ENCODE assay signal across 8 mouse cellular contexts in genomic region chr2:70567682-70568077, GRCm38 (mm10). TPM values are rescaled to one million over a fixed set of nuclear protein-coding genes. Genes with fewer than 3 reads are reported as not detected.
DNase-seq lines count a peak whose midpoint lies in the region; ATAC-seq and TF ChIP-seq lines count a peak whose summit lies in the region.
"Had no signal": no experiment of that assay in that cellular context is flagged by ENCODE, and none has a peak within 500 bp of the region (broad histone marks: within the 10 kb centered on the region; RNA-seq: fewer than 3 reads in every experiment).

No protein-coding gene starts in this region.

- peaks cover 11% of the 10 kb centered on the region for H3K4me1 ChIP-seq in lung, postnatal 0 days (ENCODE audit: insufficient read depth, low read depth, low read length)
- H3K4me1 ChIP-seq in forebrain, embryonic 15.5 days, result peaks cover 62% of the 10 kb centered on the region
- H3K4me1 ChIP-seq in liver, embryonic 13.5 days (replicated peaks), result peaks cover 7% of the 10 kb centered on the region

- ATAC-seq in lung, postnatal 0 days, result no peak
- no peak for ATAC-seq in forebrain, embryonic 15.5 days (replicated peaks)
- ATAC-seq in liver, embryonic 13.5 days (ENCODE audit: low read depth), result no peak
- ATAC-seq in monocyte, adult 5-6 weeks (replicated peaks; ENCODE audit: insufficient number of reproducible peaks, low FRiP score, low TSS enrichment, poor library complexity, severe bottlenecking), result no peak
- ATAC-seq: activated CD4-positive, CD25-positive, alpha-beta regulatory T cell, adult 4 months had no signal

- H3K9ac ChIP-seq in lung, postnatal 0 days (replicated peaks; ENCODE audit: low read depth), result no peak overlapping the region
- peak overlapping the region; percentile 69 for H3K9ac ChIP-seq in forebrain, embryonic 15.5 days (replicated peaks)
- H3K9ac ChIP-seq in liver, embryonic 13.5 days, result no peak overlapping the region

- H3K36me3 ChIP-seq in lung, postnatal 0 days (ENCODE audit: insufficient read depth, low read length), result no peaks in the 10 kb centered on the region
- no peaks in the 10 kb centered on the region for H3K36me3 ChIP-seq in forebrain, embryonic 15.5 days
- H3K36me3 ChIP-seq in liver, embryonic 13.5 days, result no peaks in the 10 kb centered on the region

- 0 out of 2 replicates have a peak overlapping the region, but pooled peaks have one; percentile 37 for H3K4me3 ChIP-seq in lung, postnatal 0 days (ENCODE audit: low read depth, low read length)
- H3K4me3 ChIP-seq in forebrain, embryonic 15.5 days, result peak overlapping the region; percentile 52
- no peak overlapping the region for H3K4me3 ChIP-seq in liver, embryonic 13.5 days (replicated peaks)

- H3K9me3 ChIP-seq in lung, postnatal 0 days (ENCODE audit: low read length), result no peaks in the 10 kb centered on the region
- no peaks in the 10 kb centered on the region for H3K9me3 ChIP-seq in forebrain, embryonic 15.5 days
- no peaks in the 10 kb centered on the region for H3K9me3 ChIP-seq in liver, embryonic 13.5 days (replicated peaks)

- no peak overlapping the region for H3K27ac ChIP-seq in lung, postnatal 0 days (ENCODE audit: low read length)
- H3K27ac ChIP-seq in forebrain, embryonic 15.5 days (replicated peaks), result peak overlapping the region; percentile 93
- no peak overlapping the region for H3K27ac ChIP-seq in liver, embryonic 13.5 days

- no peak for TF ChIP-seq CTCF in lung, postnatal 0 days (IDR thresholded peaks at IDR 0.05)

- no peak for DNase-seq in lung, postnatal 0 days (ENCODE audit: low spot score)
- no peak for DNase-seq in lung, postnatal 14 days
- no peak for DNase-seq in liver, embryonic 13.5 days
- DNase-seq in adrenal gland, postnatal 4 days (ENCODE audit: low spot score in 2 of 2), result no peak
- DNase-seq in spleen, postnatal 10 days (ENCODE audit: low spot score in 2 of 2), result no peak

- TF ChIP-seq EP300 in lung, postnatal 0 days (IDR thresholded peaks at IDR 0.05), result no peak

- WGBS in lung, postnatal 0 days, result 4% methylated on average over 12 of the region's 12 CpGs
- WGBS in forebrain, embryonic 15.5 days, result 1% methylated on average over 12 of the region's 12 CpGs
- 2% methylated on average over 12 of the region's 12 CpGs for WGBS in liver, embryonic 13.5 days (ENCODE audit: insufficient replicate concordance)

- peaks cover 64% of the 10 kb centered on the region for H3K27me3 ChIP-seq in lung, postnatal 0 days (replicated peaks; ENCODE audit: insufficient read depth, low read length)
- peaks cover 63% of the 10 kb centered on the region for H3K27me3 ChIP-seq in forebrain, embryonic 15.5 days
- H3K27me3 ChIP-seq in liver, embryonic 13.5 days, result peaks cover 96% of the 10 kb centered on the region

- H3K4me2 ChIP-seq in lung, postnatal 0 days (replicated peaks; ENCODE audit: low read depth, low read length), result peak overlapping the region; percentile 65
- peak overlapping the region; percentile 65 for H3K4me2 ChIP-seq in forebrain, embryonic 15.5 days (replicated peaks)
- peak overlapping the region; percentile 52 for H3K4me2 ChIP-seq in liver, embryonic 13.5 days

RNA-seq across cellular contexts. Expression of gene Gad1, which starts 14.8 kb away (rescaled TPM):
- 0.26 and 0.31 TPM in 2 replicates for polyA plus RNA-seq in lung, postnatal 0 days (2015; fragmentation: Nextera tagmentation; extraction: Ambion mirVana)
- 70.9 and 71.1 TPM in 2 replicates for polyA plus RNA-seq in forebrain, embryonic 15.5 days (2015; fragmentation: Nextera tagmentation; extraction: Ambion mirVana)
- 0.06 and 0.15 TPM in 2 replicates for polyA plus RNA-seq in liver, embryonic 13.5 days (2015; fragmentation: Nextera tagmentation; extraction: Ambion mirVana)
- total RNA-seq in adrenal gland, postnatal 4 days (2021), result 1 to 10 TPM; 2.1 to 2.6 TPM
- total RNA-seq in monocyte, adult 5-6 weeks (2017), result 0.38 to 1.6 TPM in 2 of 3 replicates, not detected in the other

RNA-seq across cellular contexts. Expression of gene Erich2, which starts 59.1 kb away (rescaled TPM):
- 16.4 and 19.1 TPM in 2 replicates for polyA plus RNA-seq in lung, postnatal 0 days (2015; fragmentation: Nextera tagmentation; extraction: Ambion mirVana)
- 2.0 and 2.4 TPM in 2 replicates for polyA plus RNA-seq in forebrain, embryonic 15.5 days (2015; fragmentation: Nextera tagmentation; extraction: Ambion mirVana)
- polyA plus RNA-seq in liver, embryonic 13.5 days (2015; fragmentation: Nextera tagmentation; extraction: Ambion mirVana), result not detected in 2 replicates
- total RNA-seq in adrenal gland, postnatal 4 days (2021), result under 1 TPM; 0.28 to 0.76 TPM
- not detected in 3 replicates for total RNA-seq in monocyte, adult 5-6 weeks (2017)
- polyA plus RNA-seq: activated CD4-positive, CD25-positive, alpha-beta regulatory T cell, adult 4 months had no signal

Comparison
In these comparisons a context has a peak if more than half of its experiments do, and no peak if none do; other contexts are left out.
1. RNA of gene Gad1, which starts 14.8 kb away (polyA plus RNA-seq): 70.9 to 71.1 TPM in forebrain, embryonic 15.5 days; 0.26 to 0.31 TPM in lung, postnatal 0 days and 0.06 to 0.15 TPM in liver, embryonic 13.5 days; every median in the first group is over 10 times any median in the second.
2. Peak in every context shown above with its lines, with median percentiles within 50 percentile points of each other: H3K4me2 ChIP-seq.